Mouse (Mus musculus) left cerebral cortex, postnatal 10 days (tissue): ENCODE results near the gene Mat2a. TPM values are rescaled to one million over a fixed set of nuclear protein-coding genes. Genes with fewer than 3 reads are reported as not detected.
A peak's percentile ranks its signal among the peaks of the same experiment; 100 is the strongest.

ENCODE experiments used
- DNase-seq, 2 experiments: peaks; one replicate each; pipeline ENCODE4 v3.0.0; 2021 to 2022; ENCODE audit warnings: low spot score in 2 of 2, mixed read lengths in 1 of 2; ENCODE audit errors: extremely low spot score in 1 of 2
- intact Hi-C: fragments of 180-260 bp; cut with DNase I; formaldehyde crosslinking; loops from one replicate; pipeline ENCODE4 v1.15.1; 2025
- total RNA-seq, 2 experiments: library from RNA; stranded (reverse); gene quantifications; 2 replicates each; pipeline ENCODE4 v1.2.3; 2021

Mat2a gene
- total RNA-seq, 2 experiments from 2014 or later: 158 to 195 TPM

DNA sequence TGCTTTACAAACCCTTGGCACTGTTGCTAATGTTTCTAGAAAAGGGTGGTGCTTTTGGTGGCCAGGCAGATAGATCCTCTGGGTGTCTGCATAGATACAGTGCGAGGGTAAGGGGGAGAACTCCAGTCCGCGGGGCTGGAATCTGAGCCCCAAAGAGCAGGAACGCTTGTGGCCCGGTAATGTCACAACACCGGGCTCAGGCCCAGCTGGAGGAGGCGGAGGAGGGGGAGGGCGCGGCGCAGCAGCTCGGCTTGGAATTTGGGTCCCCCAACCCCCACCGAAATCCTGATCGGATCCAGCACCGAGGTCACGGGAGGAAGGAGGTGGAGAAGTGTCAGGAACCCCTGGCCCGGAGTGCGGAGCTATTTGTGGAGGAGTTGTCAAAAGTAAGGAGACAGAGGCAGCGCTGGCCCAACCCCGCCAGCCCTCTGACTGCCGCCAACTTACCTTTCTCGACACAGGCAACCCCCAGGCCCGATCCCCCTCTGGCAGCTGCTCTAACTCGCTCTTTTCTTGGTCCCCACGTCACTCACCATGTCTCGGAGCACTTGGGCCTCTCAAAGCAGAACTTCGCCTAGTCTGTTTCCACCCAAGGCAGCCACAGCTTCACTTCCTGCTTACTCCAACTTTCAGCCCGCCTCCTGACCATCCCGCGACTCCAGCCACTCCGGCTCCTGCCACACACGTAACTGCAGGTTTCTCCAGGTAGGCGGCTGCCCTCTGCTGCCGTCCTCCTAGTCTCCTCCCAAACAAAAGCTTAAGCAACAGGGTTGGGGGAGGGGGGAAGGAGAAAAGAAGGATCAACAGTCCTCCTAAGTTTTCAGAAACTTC, 49.2 kb downstream of the Mat2a start, which contains the start of gene Vamp8:
Gene Vamp8, minus strand, starts transcription at position 763 of the 831 bp plus-strand sequence.
- DNase-seq: peak; percentile 30 to 88
- intact Hi-C loops: no loop called here

GRCm38 (mm10) chr6:72389471-72389940, 49.9 kb downstream of the Mat2a start:
- no peak for DNase-seq
- intact Hi-C loops: no loop called here

GRCm38 (mm10) chr6:72388791-72389329, 50.5 kb downstream of the Mat2a start:
- DNase-seq: no peak
- intact Hi-C loops: no loop called here

DNA sequence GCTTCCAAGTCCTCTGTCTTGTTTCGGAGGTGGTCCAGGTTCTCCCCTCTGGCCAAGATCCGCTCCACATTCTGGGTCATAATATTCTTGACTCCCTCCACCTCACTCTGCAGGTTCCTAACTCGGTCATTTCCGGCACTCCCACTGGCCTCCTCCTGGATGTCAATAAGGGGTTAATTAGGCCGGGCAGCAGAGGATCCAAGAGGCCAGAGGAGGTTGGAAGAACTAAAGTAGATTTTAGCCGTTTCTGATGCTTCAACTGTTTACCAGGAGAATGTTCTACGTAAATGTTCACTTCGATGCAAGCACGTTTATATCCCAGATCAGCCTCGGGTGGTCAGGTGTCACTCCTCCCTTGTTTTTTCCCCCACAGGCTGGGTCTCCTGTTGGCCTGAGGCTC, 51.1 kb downstream of the Mat2a start:
- no peak for DNase-seq
- intact Hi-C loops: no loop called here

DNA sequence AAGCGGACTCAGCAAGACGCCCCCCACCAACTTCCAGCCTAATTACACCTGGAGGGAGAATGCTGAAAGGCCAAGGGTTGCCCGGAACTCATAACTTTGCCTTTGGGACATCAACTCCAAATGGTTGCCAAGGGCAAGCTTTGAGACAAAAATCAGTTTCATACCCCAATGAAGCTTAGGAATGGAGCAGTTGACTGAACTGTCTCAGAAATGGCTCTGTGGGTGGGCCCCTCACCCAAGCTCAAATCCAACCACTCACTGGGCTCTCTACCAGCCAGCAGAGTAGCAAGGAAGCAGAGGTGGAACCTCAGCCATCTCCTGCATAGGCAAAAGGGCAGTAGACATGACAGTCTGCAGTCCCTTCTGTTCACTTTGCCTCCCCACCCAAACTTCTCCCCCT, 51.5 kb downstream of the Mat2a start:
- no peak for DNase-seq

GRCm38 (mm10) chr6:72386561-72386960, 52.8 kb downstream of the Mat2a start:
- DNase-seq: no peak
- intact Hi-C loops: no loop called here

More for the DNA sequence above, 51.5 kb downstream of the Mat2a start:
- intact Hi-C loops: no loop called here

DNA sequence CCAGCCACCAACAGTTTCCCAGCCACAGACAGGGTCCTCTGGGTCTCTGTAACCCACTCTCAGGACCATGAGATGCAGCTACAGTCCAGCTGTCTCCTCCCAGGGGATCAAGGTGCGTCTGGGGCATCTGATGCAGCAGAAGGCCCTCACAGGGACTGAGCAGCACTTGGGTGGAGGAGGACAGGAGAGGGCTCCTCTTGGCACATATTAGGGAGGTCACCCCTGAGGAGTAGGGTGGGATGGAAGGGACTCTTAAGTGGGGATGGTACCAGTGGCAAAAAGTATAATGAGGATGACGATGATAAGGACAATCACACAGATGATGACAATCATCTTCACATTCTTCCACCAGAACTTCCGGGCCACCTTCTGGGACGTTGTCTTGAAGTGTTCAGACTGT, 54.1 kb downstream of the Mat2a start:
- intact Hi-C loops: no loop called here

GRCm38 (mm10) chr6:72383952-72384351, 55.4 kb downstream of the Mat2a start:
- intact Hi-C loops: no loop called here
- DNase-seq: no peak

More for the DNA sequence above, 54.1 kb downstream of the Mat2a start:
- DNase-seq: no peak

DNA sequence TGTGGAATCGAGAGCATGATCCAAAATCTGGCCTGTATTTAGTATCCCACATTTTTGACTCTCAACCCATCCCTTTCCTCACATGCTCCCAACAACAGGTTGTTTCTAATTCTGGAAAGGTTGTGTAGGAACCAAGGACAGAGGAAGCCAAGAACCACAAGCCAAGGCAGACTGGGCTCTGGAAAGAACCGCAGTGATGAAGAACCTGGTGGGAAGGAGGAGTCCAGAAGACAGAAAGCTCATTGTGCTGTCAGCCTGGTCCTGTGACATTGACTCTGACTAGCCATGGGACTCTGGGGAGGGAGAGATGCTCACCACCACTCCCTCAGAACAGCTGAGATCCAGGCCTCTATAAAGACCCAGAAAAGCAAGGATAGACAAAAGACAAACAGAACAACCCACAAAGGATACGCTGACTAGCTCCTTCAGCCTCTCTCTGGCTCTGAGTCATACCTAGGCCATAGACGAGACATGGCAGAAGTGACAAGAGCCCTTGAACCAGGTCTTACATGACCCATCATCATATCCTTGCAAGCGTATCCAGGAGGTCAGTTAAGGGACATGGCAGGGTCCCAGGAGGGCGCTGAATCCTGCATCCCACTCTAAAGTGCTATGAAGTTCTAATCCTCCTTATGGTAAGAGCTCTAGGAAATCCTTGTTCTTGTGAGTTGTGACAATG, 56.1 kb downstream of the Mat2a start:
- no peak for DNase-seq
- intact Hi-C loops: no loop called here

Other genes starting within 250 kb of the Mat2a start
- gene Atoh8, start 204.0 kb downstream of the Mat2a start, total RNA-seq: 1 to 10 TPM; 1.1 to 1.7 TPM
- not detected for gene Sftpb, start 134.9 kb downstream of the Mat2a start, total RNA-seq
- gene Usp39, start 94.4 kb downstream of the Mat2a start, total RNA-seq: 10 to 100 TPM; 31.8 to 33.6 TPM
- 10 to 100 TPM; 12.3 to 13.1 TPM for gene 0610030E20Rik, start 92.2 kb downstream of the Mat2a start, total RNA-seq
- gene Tmem150a, start 84.1 kb downstream of the Mat2a start, total RNA-seq: 10 to 100 TPM; 16.6 to 19.0 TPM
- gene Rnf181, start 72.6 kb downstream of the Mat2a start, total RNA-seq: 10 to 100 TPM; 66.0 to 68.3 TPM
- 1 to 10 TPM; 3.4 to 4.5 TPM for gene Vamp5, start 59.1 kb downstream of the Mat2a start, total RNA-seq
- 1 to 10 TPM; 8.1 to 9.4 TPM for gene Vamp8, start 48.9 kb downstream of the Mat2a start, total RNA-seq
- gene Ggcx, start 25.2 kb downstream of the Mat2a start, total RNA-seq: 10 to 100 TPM; 19.8 to 21.1 TPM
- gene Sh2d6, start 82.1 kb upstream of the Mat2a start, total RNA-seq: 1 to 10 TPM; 1.1 to 1.2 TPM
- gene Capg, start 104.8 kb upstream of the Mat2a start, total RNA-seq: 1 to 10 TPM; 2.8 to 4.0 TPM
- gene Elmod3, start 158.9 kb upstream of the Mat2a start, total RNA-seq: 10 to 100 TPM; 13.0 to 14.4 TPM
- gene Retsat, start 158.9 kb upstream of the Mat2a start, total RNA-seq: 10 to 100 TPM; 25.9 to 30.8 TPM
- 10 to 100 TPM; 48.4 to 50.9 TPM for gene Tgoln1, start 177.4 kb upstream of the Mat2a start, total RNA-seq